Comparison of ENCODE assay signal across 8 mouse cellular contexts in genomic region chr7:31207563-31208236, GRCm38 (mm10). TPM values are rescaled to one million over a fixed set of nuclear protein-coding genes. Genes with fewer than 3 reads are reported as not detected.
DNase-seq lines count a peak whose midpoint lies in the region; ATAC-seq and TF ChIP-seq lines count a peak whose summit lies in the region.

No protein-coding gene starts in this region.

- no peak overlapping the region for H3K27ac ChIP-seq in cerebellum, adult 2 months (ENCODE audit: insufficient read depth, low read length)
- H3K27ac ChIP-seq in liver, embryonic 11.5 days (ENCODE audit: low read depth, low read length): no peak overlapping the region
- no peak overlapping the region for H3K27ac ChIP-seq in stomach, embryonic 16.5 days (ENCODE audit: low read length)

- H3K9ac ChIP-seq in liver, embryonic 11.5 days (ENCODE audit: low read depth, low read length): no peak overlapping the region
- H3K9ac ChIP-seq in stomach, embryonic 16.5 days (ENCODE audit: low read length): no peak overlapping the region

- H3K9me3 ChIP-seq in megakaryocyte, embryonic 14.5 days: peaks cover 12% of the 10 kb centered on the region
- H3K9me3 ChIP-seq in liver, embryonic 11.5 days (ENCODE audit: control insufficient read depth, low read length): peaks cover 1% of the 10 kb centered on the region; the same call in 1 of the 2 replicates
- no peaks in the 10 kb centered on the region for H3K9me3 ChIP-seq in stomach, embryonic 16.5 days (replicated peaks; ENCODE audit: control insufficient read depth, low read length)

- no peak for TF ChIP-seq POLR2A in cerebellum, adult 2 months (IDR thresholded peaks at IDR 0.05; ENCODE audit: borderline replicate concordance, insufficient read depth, low read length)

- peaks cover 24% of the 10 kb centered on the region for H3K36me3 ChIP-seq in megakaryocyte, embryonic 14.5 days (replicated peaks; ENCODE audit: low read length)
- H3K36me3 ChIP-seq in liver, embryonic 11.5 days (ENCODE audit: control insufficient read depth, insufficient read depth, low read length): no peaks in the 10 kb centered on the region
- H3K36me3 ChIP-seq in stomach, embryonic 16.5 days (ENCODE audit: control insufficient read depth, insufficient read depth, low read length): no peaks in the 10 kb centered on the region

- WGBS in cerebellum, adult 2 months: 64% methylated on average over 13 of the region's 13 CpGs
- 63% methylated on average over 13 of the region's 13 CpGs for WGBS in liver, embryonic 11.5 days
- 68% methylated on average over 13 of the region's 13 CpGs for WGBS in stomach, embryonic 16.5 days

- no peaks in the 10 kb centered on the region for H3K27me3 ChIP-seq in cerebellum, adult 2 months (ENCODE audit: control insufficient read depth, insufficient read depth, low read length)
- peaks cover 1% of the 10 kb centered on the region for H3K27me3 ChIP-seq in megakaryocyte, embryonic 14.5 days (replicated peaks)
- H3K27me3 ChIP-seq in liver, embryonic 11.5 days (replicated peaks; ENCODE audit: control insufficient read depth, insufficient read depth, low read length): no peaks in the 10 kb centered on the region
- H3K27me3 ChIP-seq in stomach, embryonic 16.5 days (ENCODE audit: control insufficient read depth, insufficient read depth, low read length): no peaks in the 10 kb centered on the region

- H3K4me2 ChIP-seq in liver, embryonic 11.5 days: peak overlapping the region; percentile 73
- peak overlapping the region; percentile 35; the same call in 1 of the 2 replicates for H3K4me2 ChIP-seq in stomach, embryonic 16.5 days (ENCODE audit: low read depth, low read length)

- no peak for TF ChIP-seq CTCF in cerebellum, adult 2 months (IDR thresholded peaks at IDR 0.05; ENCODE audit: borderline replicate concordance, insufficient read depth, low read depth, low read length)

- no peaks in the 10 kb centered on the region for H3K4me1 ChIP-seq in cerebellum, adult 2 months (ENCODE audit: control insufficient read depth, insufficient read depth, low read length)
- H3K4me1 ChIP-seq in megakaryocyte, embryonic 14.5 days: peaks cover 14% of the 10 kb centered on the region
- H3K4me1 ChIP-seq in liver, embryonic 11.5 days (replicated peaks; ENCODE audit: control insufficient read depth, insufficient read depth, low read length): no peaks in the 10 kb centered on the region; the same call in 1 of the 2 replicates
- H3K4me1 ChIP-seq in stomach, embryonic 16.5 days (ENCODE audit: control insufficient read depth, insufficient read depth, low read length): peaks cover 4% of the 10 kb centered on the region; the same call in 1 of the 2 replicates

- peak overlapping the region; percentile 74 for H3K4me3 ChIP-seq in cerebellum, adult 2 months (replicated peaks; ENCODE audit: insufficient read depth, low read depth, low read length)
- H3K4me3 ChIP-seq in megakaryocyte, embryonic 14.5 days (replicated peaks): peak overlapping the region; percentile 96
- peak overlapping the region; percentile 74 for H3K4me3 ChIP-seq in liver, embryonic 11.5 days (ENCODE audit: low read depth, low read length)
- H3K4me3 ChIP-seq in stomach, embryonic 16.5 days (replicated peaks; ENCODE audit: low read length): peak overlapping the region; percentile 78

- no peak for DNase-seq in cerebellum, adult 2 months
- no peak for DNase-seq in cerebellum, postnatal 14 days
- no peak for DNase-seq in liver, embryonic 11.5 days (ENCODE audit: low spot score)
- no peak for DNase-seq in right cerebral cortex, adult 2 months (ENCODE audit: low spot score in 2 of 2)
- DNase-seq in urinary bladder, adult 2 months (ENCODE audit: low spot score): no peak

- ATAC-seq in megakaryocyte, adult 5-6 weeks (ENCODE audit: poor library complexity, severe bottlenecking): no peak
- ATAC-seq in liver, embryonic 11.5 days (replicated peaks; ENCODE audit: low FRiP score): peak; percentile 16; the same call in 1 of the 2 replicates
- ATAC-seq in stomach, embryonic 16.5 days (ENCODE audit: insufficient read depth, low FRiP score): peak; percentile 65; the same call in 1 of the 2 replicates

RNA-seq across cellular contexts. Expression of gene Gramd1a, which starts 52.0 kb away (rescaled TPM):
- 148 and 153 TPM in 2 replicates for polyA plus RNA-seq in cerebellum, adult 2 months (2012; rRNA removed)
- 122 and 287 TPM in 2 replicates for polyA plus RNA-seq in megakaryocyte, embryonic 14.5 days (2012; ENCODE audit: insufficient read depth, low replicate concordance)
- total RNA-seq in megakaryocyte, adult 5-6 weeks (2015): 74.2 and 76.0 TPM in 2 replicates
- 34.1 and 35.3 TPM in 2 replicates for total RNA-seq in megakaryocyte, adult 5-6 weeks (2017)
- polyA plus RNA-seq in liver, embryonic 11.5 days (2014; fragmentation: Nextera tagmentation; extraction: Ambion mirVana): 40.9 and 47.6 TPM in 2 replicates
- 56.7 and 57.9 TPM in 2 replicates for polyA plus RNA-seq in stomach, embryonic 16.5 days (2015; fragmentation: Nextera tagmentation; extraction: Ambion mirVana)
- polyA plus RNA-seq in urinary bladder, adult 2 months (2012; rRNA removed): 49.4 and 60.1 TPM in 2 replicates
